Mouse (Mus musculus) MEL (cell line): ENCODE measurements around the gene Spi1. TPM values are rescaled to one million over a fixed set of nuclear protein-coding genes. Genes with fewer than 3 reads are reported as not detected.

Experiments
- DNase-seq: peaks from one replicate; pipeline ENCODE4 v3.0.0; 2011; ENCODE audit warnings: low read depth, low spot score
- H3K27ac ChIP-seq: 2 replicates; pipeline ENCODE4 v1.5.1; 2012; ENCODE audit warnings: low read depth, mild to moderate bottlenecking, control low read depth, low read length, moderate library complexity; ENCODE audit not compliant: control insufficient read depth
- H3K27me3 ChIP-seq, 2 experiments: fragments of 150-350 bp in 1 of 2; sonication (generic) in 1 of 2; 2 replicates each; pipeline ENCODE4 v1.6.1; 2012; ENCODE audit warnings: low read length in 2 of 2, mild to moderate bottlenecking in 2 of 2, improper control_type of control experiment in 1 of 2, moderate library complexity in 1 of 2; ENCODE audit not compliant: insufficient read depth in 2 of 2, control insufficient read depth in 1 of 2
- H3K36me3 ChIP-seq, 2 experiments: 2 replicates each; pipeline ENCODE4 v1.6.1; 2012 to 2014; ENCODE audit warnings: low read length in 2 of 2, improper control_type of control experiment in 1 of 2, inconsistent platforms in 1 of 2, mild to moderate bottlenecking in 1 of 2; ENCODE audit not compliant: insufficient read depth in 2 of 2, control insufficient read depth in 1 of 2
- H3K4me1 ChIP-seq, 2 experiments: fragments of 150-350 bp in 1 of 2; sonication (generic) in 1 of 2; 2 replicates each; pipeline ENCODE4 v1.6.1; 2012; ENCODE audit warnings: low read length in 2 of 2, improper control_type of control experiment in 1 of 2, mild to moderate bottlenecking in 1 of 2; ENCODE audit not compliant: insufficient read depth in 2 of 2, control insufficient read depth in 1 of 2
- H3K4me3 ChIP-seq, 2 experiments: fragments of 150-350 bp in 1 of 2; sonication (generic) in 1 of 2; 2 replicates each; pipeline ENCODE4 v1.5.1; 2012; ENCODE audit warnings: low read depth in 2 of 2, low read length in 2 of 2, mild to moderate bottlenecking in 2 of 2, moderate library complexity in 2 of 2, control low read depth in 1 of 2, improper control_type of control experiment in 1 of 2; ENCODE audit not compliant: control insufficient read depth in 1 of 2, insufficient read depth in 1 of 2
- H3K79me2 ChIP-seq: 2 replicates; pipeline ENCODE4 v1.6.1; 2012; ENCODE audit warnings: mild to moderate bottlenecking, low read length, moderate library complexity; ENCODE audit not compliant: control insufficient read depth, poor library complexity, insufficient read depth
- H3K9ac ChIP-seq: 2 replicates; pipeline ENCODE4 v1.6.1; 2012; ENCODE audit warnings: low read depth, mild to moderate bottlenecking, control low read depth, low read length, moderate library complexity; ENCODE audit not compliant: control insufficient read depth, poor library complexity, severe bottlenecking
- H3K9me3 ChIP-seq: fragments of 150-350 bp; sonication (generic); replicated peaks from 2 replicates; pipeline ENCODE4 v1.6.1; 2012; ENCODE audit warnings: mild to moderate bottlenecking, low read length, improper control_type of control experiment, moderate library complexity; ENCODE audit not compliant: insufficient read depth
- CTCF ChIP-seq, 3 experiments: IDR thresholded peaks in 2 of 3; conservative IDR thresholded peaks in 1 of 3; 2 replicates each; pipeline ENCODE4 v1.5.1; 2011 to 2012; ENCODE audit warnings: low read length in 3 of 3, low read depth in 2 of 3, mild to moderate bottlenecking in 2 of 3, improper control_type of control experiment in 1 of 3, inconsistent platforms in 1 of 3, mixed read lengths in 1 of 3, moderate library complexity in 1 of 3; ENCODE audit not compliant: control insufficient read depth in 1 of 3, insufficient read depth in 1 of 3, poor library complexity in 1 of 3, severe bottlenecking in 1 of 3
- E2F4 ChIP-seq: IDR thresholded peaks from 2 replicates; pipeline ENCODE4 v1.6.1; 2011; ENCODE audit warnings: low read depth, low read length, improper control_type of control experiment, borderline replicate concordance
- EP300 ChIP-seq, 2 experiments: IDR thresholded peaks; 2 replicates each; pipeline ENCODE4 v1.6.1; 2011; ENCODE audit warnings: improper control_type of control experiment in 2 of 2, low read length in 2 of 2, low read depth in 1 of 2, mild to moderate bottlenecking in 1 of 2
- ETS1 ChIP-seq: IDR thresholded peaks from 2 replicates; pipeline ENCODE4 v1.6.1; 2012; ENCODE audit warnings: low read depth, mild to moderate bottlenecking, inconsistent platforms, low read length, improper control_type of control experiment, moderate library complexity
- GATA1 ChIP-seq: IDR thresholded peaks from 2 replicates; pipeline ENCODE4 v1.6.1; 2011; ENCODE audit warnings: low read depth, low read length, improper control_type of control experiment
- HCFC1 ChIP-seq: IDR thresholded peaks from 2 replicates; pipeline ENCODE4 v1.6.1; 2012; ENCODE audit warnings: low read depth, mild to moderate bottlenecking, inconsistent platforms, low read length, improper control_type of control experiment, moderate library complexity
- KAT2A ChIP-seq: conservative IDR thresholded peaks from 2 replicates; pipeline ENCODE4 v1.6.1; 2012; ENCODE audit warnings: low read depth, low read length, improper control_type of control experiment, inconsistent platforms
- MAX ChIP-seq: IDR thresholded peaks from 2 replicates; pipeline ENCODE4 v1.6.1; 2011; ENCODE audit warnings: low read length, improper control_type of control experiment
- MAZ ChIP-seq: IDR thresholded peaks from 2 replicates; pipeline ENCODE4 v1.6.1; 2012; ENCODE audit warnings: low read depth, mild to moderate bottlenecking, inconsistent platforms, low read length, improper control_type of control experiment
- MXI1 ChIP-seq: IDR thresholded peaks from 2 replicates; pipeline ENCODE4 v1.6.1; 2011; ENCODE audit warnings: mild to moderate bottlenecking, low read depth, low read length, improper control_type of control experiment
- MYB ChIP-seq: IDR thresholded peaks from 2 replicates; pipeline ENCODE4 v1.6.1; 2011; ENCODE audit warnings: mild to moderate bottlenecking, low read depth, low read length, improper control_type of control experiment
- MYC ChIP-seq: IDR thresholded peaks from 2 replicates; pipeline ENCODE4 v1.6.1; 2011; ENCODE audit warnings: low read depth, mild to moderate bottlenecking, low read length, improper control_type of control experiment, moderate library complexity
- POLR2A ChIP-seq, 2 experiments: IDR thresholded peaks; 2 replicates each; pipeline ENCODE4 v1.6.1; 2011 to 2012; ENCODE audit warnings: low read length in 2 of 2, mild to moderate bottlenecking in 2 of 2, control low read depth in 1 of 2, improper control_type of control experiment in 1 of 2, low read depth in 1 of 2, moderate library complexity in 1 of 2; ENCODE audit not compliant: control insufficient read depth in 1 of 2, insufficient read depth in 1 of 2, poor library complexity in 1 of 2
- RAD21 ChIP-seq: IDR thresholded peaks from 2 replicates; pipeline ENCODE4 v1.6.1; 2011; ENCODE audit warnings: mild to moderate bottlenecking, low read depth, low read length, improper control_type of control experiment
- SIN3A ChIP-seq: IDR thresholded peaks from 2 replicates; pipeline ENCODE4 v1.6.1; 2012; ENCODE audit warnings: low read length, improper control_type of control experiment, inconsistent platforms
- SMC3 ChIP-seq: IDR thresholded peaks from 2 replicates; pipeline ENCODE4 v1.6.1; 2011; ENCODE audit warnings: low read depth, low read length, improper control_type of control experiment
- TAL1 ChIP-seq: IDR thresholded peaks from 2 replicates; pipeline ENCODE4 v1.6.1; 2012; ENCODE audit warnings: mild to moderate bottlenecking, inconsistent platforms, low read length, moderate library complexity, mixed read lengths
- TBP ChIP-seq: IDR thresholded peaks from 2 replicates; pipeline ENCODE4 v1.8.0; 2011; ENCODE audit warnings: low read depth, low read length, improper control_type of control experiment
- TCF12 ChIP-seq: IDR thresholded peaks from 2 replicates; pipeline ENCODE4 v1.6.1; 2014; ENCODE audit warnings: low read depth, mild to moderate bottlenecking, inconsistent platforms, low read length, improper control_type of control experiment, moderate library complexity
- ZC3H11A ChIP-seq: IDR thresholded peaks from 2 replicates; pipeline ENCODE4 v1.6.1; 2012; ENCODE audit warnings: low read depth, mild to moderate bottlenecking, inconsistent platforms, low read length, improper control_type of control experiment
- polyA plus RNA-seq, 2 experiments: library from polyadenylated mRNA; stranded (reverse) in 1 of 2; unstranded in 1 of 2; fragments of >175 nt in 1 of 2; fragments of >200 nt in 1 of 2; gene quantifications; 2 replicates each; pipeline versions ENCODE4 v1.2.1 to v1.2.4; 2012; ENCODE audit warnings: low replicate concordance in 2 of 2, low read depth in 1 of 2; ENCODE audit not compliant: insufficient read length in 2 of 2, insufficient read depth in 1 of 2, missing spikeins in 1 of 2
- total RNA-seq: library from RNA; depleted of rRNA; stranded (reverse); fragments of 300-350 nt; gene quantifications from 2 replicates; pipeline ENCODE4 v1.2.3, GENCODE M21; 2012

Spi1 gene
- total and polyA plus RNA-seq, 3 experiments = 95.9 to 142 (median 129) TPM

GRCm38 (mm10) chr2:91101124-91101740, 19.0 kb downstream of the Spi1 start:
- DNase-seq = peak; percentile 92
- Histone ChIP-seq H3K4me3 (peak overlapping the region; percentile 3 to 31; a peak in 2 of 4 replicates), H3K27ac (peak overlapping the region; percentile 20; the same call in 1 of the 2 replicates), H3K27me3 (no peaks in the 10 kb centered on the region)
- TF ChIP-seq TBP = 0 out of 2 replicates have a peak, but pooled peaks have one; percentile 23
- TF ChIP-seq CTCF (IDR thresholded peaks at IDR 0.05 in 2 of 3, conservative IDR thresholded peaks at IDR 0.05 in 1 of 3; ENCODE audit: control insufficient read depth in 1 of 3, insufficient read depth in 1 of 3, low read depth in 2 of 3, low read length in 3 of 3, poor library complexity in 1 of 3, severe bottlenecking in 1 of 3) = peak; percentile 89 to 98 (median 96)
- TF ChIP-seq RAD21 = peak; percentile 92
- no peak for TF ChIP-seq E2F4
- TF ChIP-seq GATA1 = peak; percentile 64
- TF ChIP-seq POLR2A (IDR thresholded peaks at IDR 0.05; ENCODE audit: control insufficient read depth in 1 of 2, insufficient read depth in 1 of 2, low read depth in 1 of 2, low read length in 2 of 2, poor library complexity in 1 of 2) = peak in 1 of 2 experiments; percentile 43; a peak in 1 of 4 replicates
- peak in 1 of 2 experiments; percentile 20; a peak in 1 of 4 replicates for TF ChIP-seq EP300 (IDR thresholded peaks at IDR 0.05; ENCODE audit: low read depth in 1 of 2, low read length in 2 of 2)
- peak; percentile 97 for TF ChIP-seq SMC3
- TF ChIP-seq ZC3H11A = peak; percentile 94
- no peak for TF ChIP-seq MAX
- peak; percentile 79 for TF ChIP-seq MAZ
- TF ChIP-seq ETS1 = peak; percentile 41; the same call in 1 of the 2 replicates
- no peak for TF ChIP-seq MYC
- no peak for TF ChIP-seq KAT2A
- TF ChIP-seq TCF12 = 0 out of 2 replicates have a peak, but pooled peaks have one; percentile 9
- TF ChIP-seq SIN3A = peak; percentile 74
- TF ChIP-seq MXI1 = peak; percentile 27; the same call in 1 of the 2 replicates
- TF ChIP-seq HCFC1 = peak; percentile 44; the same call in 1 of the 2 replicates
- no peak for TF ChIP-seq MYB
- TF ChIP-seq, all 39 proteins: peak for 14
- Histone ChIP-seq H3K4me1 (peaks cover 11 to 23% of the 10 kb centered on the region in 2 experiments), H3K9ac (peak overlapping the region; percentile 65), H3K9me3 (no peaks in the 10 kb centered on the region), H3K36me3 (peaks cover 8 to 37% of the 10 kb centered on the region in 2 experiments), H3K79me2 (peaks cover 50% of the 10 kb centered on the region)

GRCm38 (mm10) chr2:91108156-91108555, 26.0 kb downstream of the Spi1 start:
- Histone ChIP-seq H3K4me1 (peaks cover 0 to 2% of the 10 kb centered on the region in 2 experiments; a peak in 2 of 4 replicates), H3K9ac (no peak overlapping the region), H3K36me3 (peaks cover 9 to 12% of the 10 kb centered on the region in 2 experiments)
- TF ChIP-seq E2F4 = no peak
- TF ChIP-seq TAL1 = peak; percentile 35; the same call in 1 of the 2 replicates
- TF ChIP-seq, all 39 proteins: peak for 1
- H3K9me3 ChIP-seq = no peaks in the 10 kb centered on the region
- H3K27ac ChIP-seq = no peak overlapping the region
- no peak overlapping the region for H3K4me3 ChIP-seq
- DNase-seq = no peak
- no peaks in the 10 kb centered on the region for H3K27me3 ChIP-seq
- H3K79me2 ChIP-seq = peaks cover 5% of the 10 kb centered on the region; the same call in 1 of the 2 replicates
